12 mouse cellular contexts compared by ENCODE assay signal in the genomic region with DNA sequence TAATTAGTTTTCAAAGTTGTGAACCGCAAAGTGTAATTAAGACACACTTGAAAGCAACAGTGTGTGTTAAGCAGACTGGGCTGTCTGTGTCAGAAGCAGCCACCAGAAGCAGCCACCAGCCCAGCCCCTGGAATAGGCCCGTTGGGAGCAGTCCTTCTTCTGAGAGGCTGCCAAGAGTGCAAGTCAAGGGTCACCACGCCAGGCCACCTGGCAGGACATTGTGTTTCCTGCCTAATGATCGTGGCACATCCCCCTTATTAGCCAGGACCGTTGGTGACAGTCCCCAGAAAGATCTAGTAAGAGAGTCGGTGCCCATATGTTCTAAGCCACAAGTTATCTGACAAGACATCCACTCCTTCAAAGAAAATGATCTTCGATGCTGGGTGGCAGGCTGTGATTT. TPM values are rescaled to one million over a fixed set of nuclear protein-coding genes. Genes with fewer than 3 reads are reported as not detected.
A peak's percentile ranks its signal among the peaks of the same experiment; 100 is the strongest.
DNase-seq lines count a peak whose midpoint lies in the region; ATAC-seq and TF ChIP-seq lines count a peak whose summit lies in the region.
"Had no signal": no experiment of that assay in that cellular context is flagged by ENCODE, and none has a peak within 500 bp of the region (broad histone marks: within the 10 kb centered on the region; RNA-seq: fewer than 3 reads in every experiment).

No protein-coding gene starts in this region.

- WGBS in forebrain, embryonic 13.5 days: 38% methylated on average over 7 of the region's 7 CpGs
- 30% methylated on average over 7 of the region's 7 CpGs for WGBS in forebrain, embryonic 16.5 days
- 43% methylated on average over 7 of the region's 7 CpGs for WGBS in midbrain, embryonic 10.5 days
- 39% methylated on average over 7 of the region's 7 CpGs for WGBS in midbrain, embryonic 11.5 days
- WGBS in kidney, adult 2 months: 7% methylated on average over 7 of the region's 7 CpGs

- H3K27me3 ChIP-seq in forebrain, embryonic 13.5 days: no peaks in the 10 kb centered on the region
- H3K27me3 ChIP-seq in forebrain, embryonic 16.5 days (replicated peaks; ENCODE audit: control insufficient read depth, insufficient read depth, low read length): no peaks in the 10 kb centered on the region
- no peaks in the 10 kb centered on the region for H3K27me3 ChIP-seq in midbrain, embryonic 10.5 days (ENCODE audit: low read depth, poor library complexity, severe bottlenecking)
- H3K27me3 ChIP-seq in midbrain, embryonic 11.5 days (ENCODE audit: control insufficient read depth, insufficient read depth, low read length): no peaks in the 10 kb centered on the region
- H3K27me3 ChIP-seq in kidney, adult 2 months (replicated peaks; ENCODE audit: control insufficient read depth, insufficient read depth, low read length): no peaks in the 10 kb centered on the region
- H3K27me3 ChIP-seq: forebrain, embryonic 12.5 days; stomach, embryonic 15.5 days had no signal

- H3K4me2 ChIP-seq in forebrain, embryonic 13.5 days: no peak overlapping the region
- no peak overlapping the region for H3K4me2 ChIP-seq in forebrain, embryonic 16.5 days (ENCODE audit: low read length)
- H3K4me2 ChIP-seq in midbrain, embryonic 11.5 days: no peak overlapping the region
- H3K4me2 ChIP-seq: forebrain, embryonic 12.5 days; hindbrain, embryonic 14.5 days; stomach, embryonic 15.5 days had no signal

- H3K9ac ChIP-seq in forebrain, embryonic 13.5 days: 0 out of 2 replicates have a peak overlapping the region, but pooled peaks have one; percentile 1
- no peak overlapping the region for H3K9ac ChIP-seq in forebrain, embryonic 16.5 days (replicated peaks; ENCODE audit: low read depth, low read length)
- H3K9ac ChIP-seq in midbrain, embryonic 11.5 days (ENCODE audit: low read length): no peak overlapping the region
- H3K9ac ChIP-seq: forebrain, embryonic 12.5 days; hindbrain, embryonic 14.5 days; stomach, embryonic 15.5 days had no signal

- H3K4me1 ChIP-seq in forebrain, embryonic 13.5 days: peaks cover 31% of the 10 kb centered on the region
- peaks cover 19% of the 10 kb centered on the region for H3K4me1 ChIP-seq in forebrain, embryonic 16.5 days (replicated peaks; ENCODE audit: control insufficient read depth, insufficient read depth, low read length)
- H3K4me1 ChIP-seq in midbrain, embryonic 10.5 days: peaks cover 31% of the 10 kb centered on the region
- H3K4me1 ChIP-seq in midbrain, embryonic 11.5 days (ENCODE audit: control insufficient read depth, insufficient read depth, low read length): peaks cover 3% of the 10 kb centered on the region; the same call in 1 of the 2 replicates
- H3K4me1 ChIP-seq in kidney, adult 2 months (ENCODE audit: control insufficient read depth, insufficient read depth, low read length): peaks cover 53% of the 10 kb centered on the region

- H3K27ac ChIP-seq in forebrain, embryonic 13.5 days: no peak overlapping the region
- no peak overlapping the region for H3K27ac ChIP-seq in forebrain, embryonic 16.5 days (ENCODE audit: low read length)
- H3K27ac ChIP-seq in midbrain, embryonic 10.5 days (replicated peaks): no peak overlapping the region
- no peak overlapping the region for H3K27ac ChIP-seq in midbrain, embryonic 11.5 days (ENCODE audit: low read depth, low read length)
- peak overlapping the region; percentile 44 for H3K27ac ChIP-seq in kidney, adult 2 months (ENCODE audit: insufficient read depth, low read depth, low read length)
- H3K27ac ChIP-seq: forebrain, embryonic 12.5 days; hindbrain, embryonic 14.5 days; stomach, embryonic 15.5 days had no signal

- TF ChIP-seq POLR2A in kidney, adult 2 months (IDR thresholded peaks at IDR 0.05; ENCODE audit: low read depth, low read length): no peak

- no peaks in the 10 kb centered on the region for H3K9me3 ChIP-seq in forebrain, embryonic 13.5 days (replicated peaks)
- no peaks in the 10 kb centered on the region for H3K9me3 ChIP-seq in forebrain, embryonic 16.5 days (ENCODE audit: control insufficient read depth, low read length)
- H3K9me3 ChIP-seq in midbrain, embryonic 10.5 days (replicated peaks): no peaks in the 10 kb centered on the region
- H3K9me3 ChIP-seq in midbrain, embryonic 11.5 days (ENCODE audit: control insufficient read depth, low read length): no peaks in the 10 kb centered on the region
- H3K9me3 ChIP-seq: forebrain, embryonic 12.5 days; stomach, embryonic 15.5 days had no signal

- peaks cover 19% of the 10 kb centered on the region for H3K36me3 ChIP-seq in forebrain, embryonic 13.5 days (ENCODE audit: poor library complexity, severe bottlenecking)
- H3K36me3 ChIP-seq in forebrain, embryonic 16.5 days (ENCODE audit: control insufficient read depth, insufficient read depth): 0 out of 2 replicates have a peak, but pooled peaks cover 2% of the 10 kb centered on the region
- no peaks in the 10 kb centered on the region for H3K36me3 ChIP-seq in midbrain, embryonic 10.5 days
- no peaks in the 10 kb centered on the region for H3K36me3 ChIP-seq in midbrain, embryonic 11.5 days (ENCODE audit: control insufficient read depth, insufficient read depth, low read length)
- no peaks in the 10 kb centered on the region; the same call in 1 of the 2 replicates for H3K36me3 ChIP-seq in kidney, adult 2 months (ENCODE audit: control insufficient read depth, insufficient read depth, low read length)

- DNase-seq in midbrain, embryonic 10.5 days (ENCODE audit: low spot score): peak; percentile 32
- DNase-seq in midbrain, embryonic 11.5 days (ENCODE audit: low spot score, missing footprints): no peak
- DNase-seq in kidney, adult 2 months: peak; percentile 93
- peak; percentile 71 for DNase-seq in retina, embryonic 14.5 days (ENCODE audit: low spot score)
- no peak for DNase-seq in spleen, adult 18-20 months
- no peak for DNase-seq in ovary, postnatal 36 days (ENCODE audit: low spot score)

- no peak for TF ChIP-seq CTCF in kidney, adult 2 months (conservative IDR thresholded peaks at IDR 0.05; ENCODE audit: insufficient read depth, insufficient read length, low read depth, low read length)

- ATAC-seq in forebrain, embryonic 13.5 days: no peak
- no peak for ATAC-seq in forebrain, embryonic 16.5 days
- no peak for ATAC-seq in midbrain, embryonic 11.5 days (ENCODE audit: low FRiP score)

- H3K4me3 ChIP-seq in forebrain, embryonic 13.5 days: no peak overlapping the region
- H3K4me3 ChIP-seq in forebrain, embryonic 16.5 days (replicated peaks; ENCODE audit: low read length): no peak overlapping the region
- H3K4me3 ChIP-seq in midbrain, embryonic 10.5 days: no peak overlapping the region
- no peak overlapping the region for H3K4me3 ChIP-seq in midbrain, embryonic 11.5 days (ENCODE audit: low read depth, low read length)
- no peak overlapping the region for H3K4me3 ChIP-seq in kidney, adult 2 months (ENCODE audit: insufficient read depth, low read depth, low read length)
- H3K4me3 ChIP-seq: forebrain, embryonic 12.5 days; myocyte; stomach, embryonic 15.5 days had no signal

RNA-seq across cellular contexts. Expression of gene Slc25a51, which starts 53.1 kb away (rescaled TPM):
- polyA plus RNA-seq in forebrain, embryonic 13.5 days (2015; fragmentation: Nextera tagmentation; extraction: Ambion mirVana): 72.5 and 74.0 TPM in 2 replicates
- polyA plus RNA-seq in forebrain, embryonic 16.5 days (2015; fragmentation: Nextera tagmentation; extraction: Ambion mirVana): 84.5 and 84.7 TPM in 2 replicates
- 78.3 and 80.1 TPM in 2 replicates for polyA plus RNA-seq in midbrain, embryonic 10.5 days (2016; fragmentation: Nextera tagmentation; extraction: Ambion mirVana)
- polyA plus RNA-seq in midbrain, embryonic 11.5 days (2014; fragmentation: Nextera tagmentation; extraction: Ambion mirVana): 63.4 and 78.6 TPM in 2 replicates
- 145 and 157 TPM in 2 replicates for polyA plus RNA-seq in kidney, adult 2 months (2012; rRNA removed)

Comparison
In these comparisons a context has a peak if more than half of its experiments do, and no peak if none do; other contexts are left out.
1. DNase-seq: peak in midbrain, embryonic 10.5 days (single experiment), kidney, adult 2 months (single experiment) and retina, embryonic 14.5 days (single experiment); none in midbrain, embryonic 11.5 days (single experiment), spleen, adult 18-20 months (0 of 2) and ovary, postnatal 36 days (single experiment).